Mouse (Mus musculus) liver, embryonic 11.5 days (tissue): ENCODE measurements around the gene Selplg. TPM values are rescaled to one million over a fixed set of nuclear protein-coding genes. Genes with fewer than 3 reads are reported as not detected.
"Not testable (repeated sequence)": the region's sequence is repeated elsewhere in the genome, so short reads cannot be mapped to it uniquely, and the experiment has no call there.

Experiments used
- ATAC-seq: fragments of 200-750 bp; cut with Nextera tagmentation; replicated peaks from 2 replicates; pipeline ENCODE4 v1.8.0; 2017; ENCODE audit warnings: moderate number of reproducible peaks, mild to moderate bottlenecking, moderate TSS enrichment, moderate library complexity; ENCODE audit not compliant: low FRiP score
- DNase-seq: peaks from one replicate; pipeline ENCODE4 v3.0.0-alpha.2; 2017; ENCODE audit warnings: low spot score
- H3K27ac ChIP-seq: fragments of 300-500 bp; sonication (generic); 2 replicates; pipeline ENCODE4 v1.5.1; 2014; ENCODE audit warnings: mild to moderate bottlenecking, low read depth, low read length, control low read depth
- H3K27me3 ChIP-seq: fragments of 300-500 bp; sonication (generic); replicated peaks from 2 replicates; pipeline ENCODE4 v1.6.1; 2014; ENCODE audit warnings: low read length, mixed read lengths; ENCODE audit not compliant: control insufficient read depth, insufficient read depth
- H3K36me3 ChIP-seq: fragments of 300-500 bp; sonication (generic); 2 replicates; pipeline ENCODE4 v1.6.1; 2014; ENCODE audit warnings: mild to moderate bottlenecking, low read length, moderate library complexity, mixed read lengths; ENCODE audit not compliant: control insufficient read depth, insufficient read depth
- H3K4me1 ChIP-seq: fragments of 300-500 bp; sonication (generic); replicated peaks from 2 replicates; pipeline ENCODE4 v1.6.1; 2014; ENCODE audit warnings: low read length, mixed read lengths; ENCODE audit not compliant: control insufficient read depth, insufficient read depth
- H3K4me2 ChIP-seq: fragments of 300-500 bp; sonication (generic); 2 replicates; pipeline ENCODE4 v1.6.1; 2014; ENCODE audit warnings: mild to moderate bottlenecking, control low read depth, moderate library complexity
- H3K4me3 ChIP-seq: fragments of 300-500 bp; sonication (generic); 2 replicates; pipeline ENCODE4 v1.5.1; 2014; ENCODE audit warnings: low read depth, low read length, control low read depth
- H3K9ac ChIP-seq: fragments of 300-500 bp; sonication (generic); 2 replicates; pipeline ENCODE4 v1.6.1; 2014; ENCODE audit warnings: low read depth, low read length, control low read depth
- H3K9me3 ChIP-seq: fragments of 300-500 bp; sonication (generic); 2 replicates; pipeline ENCODE4 v1.6.1; 2016; ENCODE audit warnings: low read length, inconsistent platforms, mixed read lengths; ENCODE audit not compliant: control insufficient read depth
- WGBS: fragments of 180-500 bp; shearing (Covaris S2); extraction: QIAGEN DNeasy Blood & Tissue Kit; methylation state at CpG from one replicate; pipeline ENCODE4 v1.1.7; 2014; 5-methylcytosine and 5-hydroxymethylcytosine counted together
- polyA plus RNA-seq: library from polyadenylated mRNA; unstranded; fragments of >200 nt; fragmentation: Nextera tagmentation; extraction: Ambion mirVana; gene quantifications from 2 replicates; pipeline ENCODE4 v1.2.1, GENCODE M21; 2014

The Selplg gene
- polyA plus RNA-seq, 1 experiment from 2014 or later = 17.1 TPM

DNA sequence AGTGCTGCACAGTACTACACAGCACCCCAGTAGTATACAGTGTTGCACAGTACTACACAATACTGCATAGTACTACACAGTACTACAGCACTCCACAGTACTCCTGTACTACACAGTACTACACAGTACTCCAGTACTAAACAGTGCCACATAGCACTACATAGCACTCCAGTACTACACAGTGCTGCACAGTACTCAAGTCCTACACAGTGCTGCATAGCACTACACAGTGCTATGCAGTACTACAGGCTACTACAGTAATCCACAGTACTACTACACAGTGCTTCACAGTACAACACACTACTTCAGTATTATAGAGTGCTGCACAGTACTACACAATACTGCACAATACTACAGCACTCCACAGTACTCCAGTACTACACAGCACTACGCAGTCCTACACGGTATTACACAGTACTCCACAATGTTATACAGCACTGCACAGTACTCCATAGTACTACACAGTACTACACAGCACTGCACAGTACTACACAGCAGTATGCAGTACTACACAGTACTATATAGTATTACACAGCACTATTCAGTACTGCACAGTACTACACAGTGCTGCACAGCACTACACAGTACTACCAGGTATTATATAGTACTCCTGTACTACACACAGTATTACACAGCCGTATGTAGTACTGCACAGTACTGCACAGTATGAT, 52.2 kb downstream of the Selplg start:
- H3K9me3 ChIP-seq = no peaks in the 10 kb centered on the region
- H3K9ac ChIP-seq = no peak overlapping the region
- no peak for DNase-seq
- peaks cover 2% of the 10 kb centered on the region; the same call in 1 of the 2 replicates for H3K4me1 ChIP-seq
- peak; percentile 26; the same call in 1 of the 2 replicates for ATAC-seq
- H3K36me3 ChIP-seq = peaks cover 13% of the 10 kb centered on the region
- 91% methylated on average over 3 of the region's 3 CpGs for WGBS
- peaks cover 15% of the 10 kb centered on the region for H3K27me3 ChIP-seq
- H3K27ac ChIP-seq = no peak overlapping the region
- no peak overlapping the region for H3K4me3 ChIP-seq
- H3K4me2 ChIP-seq = no peak overlapping the region

DNA sequence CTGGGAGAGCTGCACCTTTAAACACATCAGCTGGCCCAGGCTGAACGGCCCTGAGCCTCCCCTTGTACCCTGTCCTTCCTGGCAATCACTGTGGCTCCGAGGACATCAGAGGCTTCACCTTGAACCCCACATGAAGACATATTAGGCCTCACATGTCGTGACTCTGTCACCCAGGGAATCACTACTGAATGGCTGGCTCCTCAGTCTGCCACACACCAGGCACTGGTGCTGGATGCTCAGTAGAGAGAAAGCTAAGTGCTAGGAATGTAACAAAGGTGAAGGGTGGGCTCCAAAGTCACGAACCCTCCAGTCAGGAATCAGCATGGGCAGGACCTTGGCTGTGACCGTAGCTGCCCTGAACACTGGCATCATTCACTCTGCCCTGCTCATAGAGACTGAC, 52.9 kb downstream of the Selplg start:
- DNase-seq (no peak), ATAC-seq (no peak)
- H3K27ac ChIP-seq = no peak overlapping the region
- peaks cover 13% of the 10 kb centered on the region for H3K36me3 ChIP-seq
- H3K9me3 ChIP-seq = no peaks in the 10 kb centered on the region
- 83% methylated on average over 5 of the region's 5 CpGs for whole genome bisulfite sequencing
- H3K4me1 ChIP-seq = peaks cover 2% of the 10 kb centered on the region; the same call in 1 of the 2 replicates
- peaks cover 9% of the 10 kb centered on the region for H3K27me3 ChIP-seq
- H3K9ac ChIP-seq = no peak overlapping the region
- no peak overlapping the region for H3K4me2 ChIP-seq
- no peak overlapping the region for H3K4me3 ChIP-seq

DNA sequence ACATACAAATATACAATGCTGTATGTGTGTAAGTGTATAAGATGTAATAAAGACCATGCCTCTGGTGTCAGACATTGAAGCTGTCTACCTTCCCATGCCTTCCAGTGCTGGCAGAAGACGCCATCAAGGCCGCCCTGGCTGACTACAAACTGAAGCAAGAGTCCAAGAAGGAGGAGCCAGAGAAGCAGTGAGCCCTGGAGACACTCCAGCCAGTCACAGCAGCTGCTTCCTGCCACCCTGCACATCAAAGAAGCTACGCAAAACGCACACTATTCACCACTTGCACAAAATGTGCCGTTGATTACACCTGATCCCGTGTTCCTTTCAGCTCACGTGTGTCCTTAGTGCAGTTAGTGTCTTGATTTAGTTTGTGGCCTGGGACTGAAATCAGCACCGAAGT, 54.7 kb downstream of the Selplg start:
- ATAC-seq, H3K4me2 ChIP-seq, H3K4me1 ChIP-seq, H3K9me3 ChIP-seq, H3K9ac ChIP-seq, H3K27me3 ChIP-seq, DNase-seq, H3K27ac ChIP-seq, H3K4me3 ChIP-seq: not testable (repeated sequence)
- 88% methylated on average over 8 of the region's 8 CpGs for WGBS
- H3K36me3 ChIP-seq = peaks cover 13% of the 10 kb centered on the region

DNA sequence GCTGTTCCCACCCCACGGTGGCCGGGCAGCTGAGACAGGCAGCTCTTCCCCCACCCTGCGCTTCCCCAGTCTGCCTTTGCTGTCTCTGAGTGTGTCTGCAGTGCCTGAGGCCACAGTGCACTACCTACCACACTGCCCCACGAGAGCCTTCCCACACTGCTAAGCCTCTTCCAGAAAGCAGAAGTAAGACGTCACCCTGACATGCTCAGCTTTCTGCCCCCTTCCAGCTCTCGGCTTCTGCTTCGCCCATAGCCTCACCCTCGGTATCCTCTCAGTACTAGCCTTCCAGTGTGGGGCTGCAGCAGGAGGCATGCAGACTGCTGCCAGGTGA, 55.6 kb downstream of the Selplg start:
- WGBS = 67% methylated on average over 8 of the region's 8 CpGs
- H3K36me3 ChIP-seq = peaks cover 13% of the 10 kb centered on the region
- DNase-seq (no peak), ATAC-seq (no peak)
- H3K9ac ChIP-seq = no peak overlapping the region
- H3K4me2 ChIP-seq = no peak overlapping the region
- no peak overlapping the region for H3K4me3 ChIP-seq
- no peaks in the 10 kb centered on the region for H3K4me1 ChIP-seq
- H3K27ac ChIP-seq = no peak overlapping the region
- no peaks in the 10 kb centered on the region for H3K27me3 ChIP-seq
- H3K9me3 ChIP-seq = no peaks in the 10 kb centered on the region

DNA sequence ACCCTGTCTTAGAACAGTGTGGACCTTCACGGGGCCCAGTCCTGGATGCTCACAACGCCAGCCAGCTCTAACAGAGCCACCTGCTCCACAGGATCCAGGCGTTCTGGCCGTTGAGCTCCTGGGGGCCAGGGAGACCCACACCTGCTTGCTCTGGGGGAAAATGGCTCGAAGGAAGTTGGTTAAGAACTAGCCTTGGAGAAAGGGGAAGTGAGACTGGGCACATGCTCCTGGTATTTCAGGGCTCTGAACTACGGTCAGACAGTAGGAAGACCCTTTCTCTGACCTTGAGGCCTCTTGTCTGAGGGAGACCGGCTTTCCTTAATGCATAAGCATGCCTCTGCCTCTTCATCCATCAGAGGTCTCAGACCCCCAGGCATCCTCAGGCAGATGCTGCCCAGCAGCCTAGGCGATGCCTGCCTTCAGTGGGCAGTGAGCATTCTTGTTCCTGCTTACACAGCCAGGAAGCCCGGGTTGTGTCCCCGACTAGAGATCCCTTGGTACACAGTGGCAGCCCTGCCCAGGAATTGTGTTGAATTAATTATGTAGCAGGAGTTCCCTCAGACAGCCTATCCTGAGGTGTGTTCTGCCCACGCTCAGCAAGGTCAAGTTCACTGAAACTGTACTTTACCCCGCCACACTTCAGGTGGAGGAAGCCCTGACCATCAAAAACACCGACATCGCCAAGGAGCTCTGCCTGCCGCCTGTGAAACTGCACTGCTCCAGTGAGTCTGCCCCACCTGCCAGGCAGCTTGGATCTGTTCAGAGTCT, 56.1 kb downstream of the Selplg start:
- Histone ChIP-seq H3K36me3 (peaks cover 13% of the 10 kb centered on the region), H3K9me3 (no peaks in the 10 kb centered on the region), H3K9ac (no peak overlapping the region), H3K27me3 (no peaks in the 10 kb centered on the region), H3K4me1 (no peaks in the 10 kb centered on the region), H3K4me3 (no peak overlapping the region), H3K4me2 (no peak overlapping the region), H3K27ac (no peak overlapping the region)
- ATAC-seq (no peak), DNase-seq (no peak)
- 74% methylated on average over 15 of the region's 15 CpGs for WGBS

DNA sequence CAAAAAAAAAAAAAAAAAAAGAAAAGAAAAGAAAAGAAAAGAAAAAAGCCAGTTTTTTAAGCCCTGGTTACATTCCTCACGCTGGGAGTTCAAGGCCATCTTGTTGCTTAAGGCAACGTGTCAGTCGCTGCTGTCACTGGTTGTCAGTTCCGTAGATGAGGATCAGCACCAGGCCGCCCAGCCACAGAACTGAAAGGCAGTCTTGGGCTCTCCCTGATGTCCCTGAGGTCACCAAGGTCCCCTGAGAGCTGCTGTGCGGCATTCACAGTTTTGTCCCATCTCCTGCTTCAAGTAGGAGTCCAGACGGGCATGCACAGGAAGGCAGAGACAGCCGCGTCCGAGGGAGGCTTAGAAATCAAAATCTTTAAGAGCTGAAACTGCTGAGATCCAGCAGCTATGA, 56.9 kb downstream of the Selplg start:
- no peak for DNase-seq
- Histone ChIP-seq H3K9ac (no peak overlapping the region), H3K27ac (no peak overlapping the region), H3K4me2 (no peak overlapping the region), H3K36me3 (peaks cover 13% of the 10 kb centered on the region), H3K27me3 (no peaks in the 10 kb centered on the region), H3K4me3 (no peak overlapping the region), H3K4me1 (no peaks in the 10 kb centered on the region), H3K9me3 (no peaks in the 10 kb centered on the region)
- WGBS = 88% methylated on average over 10 of the region's 10 CpGs
- no peak for ATAC-seq

DNA sequence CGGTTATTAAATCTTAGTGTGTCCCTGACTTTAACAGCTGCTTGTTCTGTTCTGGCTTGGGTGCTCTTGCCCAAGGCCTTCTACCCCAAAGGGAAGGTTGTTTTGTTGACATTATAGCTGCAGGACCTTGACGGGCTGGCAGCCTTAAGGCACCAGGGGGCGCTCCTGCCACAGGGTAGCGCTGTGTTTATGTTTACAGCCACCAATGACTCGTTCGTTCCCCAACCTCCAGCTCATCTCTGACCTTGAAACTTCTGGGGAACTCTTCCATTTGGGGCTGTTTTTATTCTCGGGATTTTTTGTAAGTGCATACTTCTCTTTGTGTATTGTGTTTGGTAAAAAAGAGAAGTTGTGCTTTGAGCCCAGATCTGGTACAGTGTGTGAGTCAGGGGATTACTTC, 58.8 kb downstream of the Selplg start:
- WGBS = 1% methylated on average over 7 of the region's 7 CpGs
- no peak overlapping the region for H3K27ac ChIP-seq
- H3K9me3 ChIP-seq = no peaks in the 10 kb centered on the region
- no peak for ATAC-seq
- H3K27me3 ChIP-seq = no peaks in the 10 kb centered on the region
- peak; percentile 82 for DNase-seq
- H3K36me3 ChIP-seq = peaks cover 13% of the 10 kb centered on the region
- peak overlapping the region; percentile 99 for H3K4me3 ChIP-seq
- H3K4me2 ChIP-seq = peak overlapping the region; percentile 94
- H3K9ac ChIP-seq = no peak overlapping the region
- H3K4me1 ChIP-seq = peaks cover 13% of the 10 kb centered on the region

DNA sequence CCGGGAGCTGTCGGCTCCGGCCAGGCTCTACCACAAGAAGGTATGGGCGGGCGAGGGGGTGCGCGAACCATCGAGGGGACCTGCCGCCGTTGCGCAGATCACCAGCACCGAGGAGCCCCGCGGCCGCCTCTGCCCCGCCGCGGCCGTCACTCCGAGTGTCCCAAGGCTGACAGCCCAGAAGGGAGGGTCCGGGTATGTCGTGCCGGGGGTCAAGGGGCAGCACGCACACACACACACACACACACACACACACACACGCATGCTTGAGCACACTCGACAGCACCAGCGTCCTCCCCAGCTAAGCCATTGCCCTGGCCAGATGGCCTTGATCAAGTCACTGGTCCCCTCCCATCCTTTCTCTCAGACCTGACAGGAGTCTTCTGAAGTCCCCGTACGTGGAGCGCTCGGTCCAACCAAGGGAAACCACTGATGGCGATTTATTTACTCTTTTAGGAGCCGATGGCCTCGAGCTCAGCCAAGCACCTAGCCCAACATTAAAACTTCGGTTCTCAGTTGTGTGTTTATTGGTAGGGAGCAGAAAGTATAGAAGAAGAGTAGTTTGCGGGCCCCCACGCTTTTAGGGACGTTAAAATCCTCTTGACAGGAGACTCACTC, 59.4 kb downstream of the Selplg start:
- peak overlapping the region; percentile 94 for H3K4me2 ChIP-seq
- no peaks in the 10 kb centered on the region for H3K9me3 ChIP-seq
- H3K27ac ChIP-seq = peak overlapping the region; percentile 19
- H3K4me1 ChIP-seq = peaks cover 13% of the 10 kb centered on the region
- H3K4me3 ChIP-seq = peak overlapping the region; percentile 99
- WGBS = under 1% methylated on average over 34 of the region's 38 CpGs
- ATAC-seq (peak; percentile 28), DNase-seq (no peak)
- H3K36me3 ChIP-seq = peaks cover 14% of the 10 kb centered on the region
- H3K9ac ChIP-seq = peak overlapping the region; percentile 70
- H3K27me3 ChIP-seq = no peaks in the 10 kb centered on the region
